ENCODE assay signal across 18 mouse cellular contexts in genomic region chr6:70837297-70837696, GRCm38 (mm10).
"Had no signal": no experiment of that assay in that cellular context is flagged by ENCODE, and none has a peak within 500 bp of the region (broad histone marks: within the 10 kb centered on the region; RNA-seq: fewer than 3 reads in every experiment).

No protein-coding gene starts in this region.

- H3K36me3 ChIP-seq: midbrain, embryonic 10.5 days; midbrain, embryonic 12.5 days; neural tube, embryonic 13.5 days; neural tube, embryonic 15.5 days; stomach, embryonic 15.5 days had no signal

- ATAC-seq: midbrain, embryonic 16.5 days had no signal

- DNase-seq: lung, adult 18-20 months; lung, embryonic 14.5 days; lung, postnatal 10 days; lung, postnatal 4 days; midbrain, embryonic 14.5 days; retina, postnatal 1 day; right cerebral cortex, adult 18-20 months; right cerebral cortex, postnatal 25 days; right cerebral cortex, postnatal 4 days; spleen, adult 18-20 months; thymus, adult 2 months; thymus, postnatal 25 days had no signal

- H3K27me3 ChIP-seq: midbrain, embryonic 12.5 days; neural tube, embryonic 13.5 days; neural tube, embryonic 15.5 days; stomach, embryonic 15.5 days had no signal
